Mouse (Mus musculus): ENCODE measurements around the gene Shpk. TPM values are rescaled to one million over a fixed set of nuclear protein-coding genes. Genes with fewer than 3 reads are reported as not detected.

Shpk gene
- total RNA-seq, 2 experiments from 2014 or later = 0.59 to 1.0 TPM

- DNase-seq = no peak
These were observed 68.0 kb downstream of the Shpk start, which contains the start of gene Trpv3 for GRCm38 (mm10) chr11:73267267-73267666. Gene Trpv3, plus strand, starts transcription at chr11:73267388.

Other genes starting within 250 kb of the Shpk start
- 10 to 100 TPM in 1 of 2 experiments, 1 to 10 TPM in 1; 7.2 to 12.9 TPM for gene Atp2a3, start 238.3 kb upstream of the Shpk start, total RNA-seq (2021)
- 1 to 10 TPM in 1 of 2 experiments, under 1 TPM in 1; 0.31 to 1.6 TPM for gene P2rx1, start 200.4 kb upstream of the Shpk start, total RNA-seq (2021)
- gene Camkk1, start 180.5 kb upstream of the Shpk start, total RNA-seq (2021) = 1 to 10 TPM in 1 of 2 experiments, under 1 TPM in 1; 1.00 to 1.2 TPM
- 1 to 10 TPM; 2.8 to 3.1 TPM for gene Ncbp3, start 151.7 kb upstream of the Shpk start, total RNA-seq (2021)
- under 1 TPM; 0.11 to 0.15 TPM for gene Itgae, start 108.9 kb upstream of the Shpk start, total RNA-seq (2021)
- under 1 TPM; 0.10 to 0.38 TPM for gene Haspin, start 61.2 kb upstream of the Shpk start, total RNA-seq (2021)
- 1 to 10 TPM; 8.7 to 9.7 TPM for gene P2rx5, start 39.0 kb upstream of the Shpk start, total RNA-seq (2021)
- 10 to 100 TPM; 77.8 to 87.8 TPM for gene Emc6, start 22.4 kb upstream of the Shpk start, total RNA-seq (2021)
- gene Tax1bp3, start 22.4 kb upstream of the Shpk start, total RNA-seq (2021) = 10 to 100 TPM; 10.1 to 15.2 TPM
- gene Ctns, start 418 bp upstream of the Shpk start, total RNA-seq (2021) = 1 to 10 TPM; 5.6 to 7.4 TPM
- gene Trpv1, start 34.8 kb downstream of the Shpk start, total RNA-seq (2021) = under 1 TPM in 1 of 2 experiments, not detected in 1; 0.21 TPM
- gene Trpv3, start 67.9 kb downstream of the Shpk start, total RNA-seq (2021) = under 1 TPM in 1 of 2 experiments, not detected in 1; 0.05 TPM
- gene Aspa, start 130.1 kb downstream of the Shpk start, total RNA-seq (2021) = 1 to 10 TPM; 1.8 to 4.8 TPM
- not detected for gene Gm49340, start 130.3 kb downstream of the Shpk start, total RNA-seq (2021)
- not detected for gene Spata22, start 130.3 kb downstream of the Shpk start, total RNA-seq (2021)
- gene Olfr20, start 151.3 kb downstream of the Shpk start, total RNA-seq (2021) = not detected
- not detected for gene Olfr376, start 171.8 kb downstream of the Shpk start, total RNA-seq (2021)
- gene Olfr1, start 200.2 kb downstream of the Shpk start, total RNA-seq (2021) = not detected
- gene Olfr378, start 229.0 kb downstream of the Shpk start, total RNA-seq (2021) = not detected